10 mouse cellular contexts compared by ENCODE assay signal in the genomic region with DNA sequence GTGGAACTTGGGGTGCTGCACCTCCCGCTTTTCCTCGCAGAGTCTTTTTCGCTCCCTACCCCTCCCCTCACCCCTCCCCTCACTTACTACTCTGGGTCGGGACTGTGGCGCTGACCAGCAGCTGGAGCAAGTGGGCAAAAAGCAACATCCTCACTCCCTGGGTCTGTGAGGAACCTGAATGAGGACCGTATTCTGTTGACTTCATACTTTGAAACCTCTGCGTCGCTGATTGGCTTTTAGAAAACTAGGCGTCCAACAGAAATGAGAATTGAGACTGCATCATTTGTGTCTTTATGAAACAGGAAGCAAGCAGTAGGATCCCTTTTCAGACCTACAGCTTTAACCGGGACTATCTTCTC. TPM values are rescaled to one million over a fixed set of nuclear protein-coding genes. Genes with fewer than 3 reads are reported as not detected.
A peak's percentile ranks its signal among the peaks of the same experiment; 100 is the strongest.
DNase-seq lines count a peak whose midpoint lies in the region; ATAC-seq and TF ChIP-seq lines count a peak whose summit lies in the region.
"Not testable (repeated sequence)": the region's sequence is repeated elsewhere in the genome, so short reads cannot be mapped to it uniquely, and the experiment has no call there.
"Had no signal": no experiment of that assay in that cellular context is flagged by ENCODE, and none has a peak within 500 bp of the region (broad histone marks: within the 10 kb centered on the region; RNA-seq: fewer than 3 reads in every experiment).

No protein-coding gene starts in this region.

- H3K9ac ChIP-seq in forebrain, postnatal 0 days, result 0 out of 2 replicates have a peak overlapping the region, but pooled peaks have one; percentile 37
- H3K9ac ChIP-seq in hindbrain, embryonic 13.5 days, result peak overlapping the region; percentile 65
- H3K9ac ChIP-seq in lung, embryonic 14.5 days, result not testable (repeated sequence)
- H3K9ac ChIP-seq in stomach, embryonic 16.5 days (ENCODE audit: low read length), result peak overlapping the region; percentile 39

- DNase-seq in MEL-GATA-1-ER (ENCODE audit: extremely low read depth, low read depth), result peak; percentile 36
- DNase-seq in forebrain, postnatal 0 days, result peak; percentile 65
- DNase-seq in layer of hippocampus, adult 11-12 months (ENCODE audit: low spot score), result peak; percentile 48
- peak; percentile 58 for DNase-seq in lung, embryonic 14.5 days
- DNase-seq in naive thymus-derived CD4-positive, alpha-beta T cell, adult 2 months (ENCODE audit: low read depth), result peak; percentile 84

- WGBS in forebrain, postnatal 0 days, result 6% methylated on average over 10 of the region's 10 CpGs
- 4% methylated on average over 10 of the region's 10 CpGs for WGBS in hindbrain, embryonic 13.5 days
- WGBS in lung, embryonic 14.5 days, result 2% methylated on average over 10 of the region's 10 CpGs
- WGBS in stomach, embryonic 16.5 days, result 4% methylated on average over 10 of the region's 10 CpGs

- H3K4me2 ChIP-seq in forebrain, postnatal 0 days (ENCODE audit: low read depth), result peak overlapping the region; percentile 85
- H3K4me2 ChIP-seq in hindbrain, embryonic 13.5 days, result peak overlapping the region; percentile 78
- H3K4me2 ChIP-seq in lung, embryonic 14.5 days, result peak overlapping the region; percentile 66
- H3K4me2 ChIP-seq in stomach, embryonic 16.5 days (ENCODE audit: low read depth, low read length), result peak overlapping the region; percentile 81

- not testable (repeated sequence) for H3K9me3 ChIP-seq in forebrain, postnatal 0 days (ENCODE audit: low read length); hindbrain, embryonic 13.5 days; lung, embryonic 14.5 days (ENCODE audit: low read depth, low read length); stomach, embryonic 16.5 days (replicated peaks; ENCODE audit: control insufficient read depth, low read length)

- peak; percentile 82 for ATAC-seq in common myeloid progenitor, adult 5-6 weeks (replicated peaks; ENCODE audit: low read depth, poor library complexity, severe bottlenecking)
- ATAC-seq in forebrain, postnatal 0 days, result peak; percentile 75
- ATAC-seq in hindbrain, embryonic 13.5 days (ENCODE audit: low FRiP score), result peak; percentile 40; the same call in 1 of the 2 replicates
- peak; percentile 18; the same call in 1 of the 2 replicates for ATAC-seq in lung, embryonic 14.5 days (ENCODE audit: insufficient read depth)
- ATAC-seq in stomach, embryonic 16.5 days (ENCODE audit: insufficient read depth, low FRiP score), result not testable (repeated sequence)

- not testable (repeated sequence) for H3K4me1 ChIP-seq in forebrain, postnatal 0 days (ENCODE audit: insufficient read depth); hindbrain, embryonic 13.5 days (replicated peaks); lung, embryonic 14.5 days (ENCODE audit: insufficient read depth); stomach, embryonic 16.5 days (ENCODE audit: control insufficient read depth, insufficient read depth, low read length)

- H3K27me3 ChIP-seq in forebrain, postnatal 0 days (ENCODE audit: insufficient read depth, low read length); lung, embryonic 14.5 days (ENCODE audit: insufficient read depth, low read length); stomach, embryonic 16.5 days (ENCODE audit: control insufficient read depth, insufficient read depth, low read length): not testable (repeated sequence)
- peaks cover 35% of the 10 kb centered on the region for H3K27me3 ChIP-seq in hindbrain, embryonic 13.5 days

- not testable (repeated sequence) for H3K36me3 ChIP-seq in forebrain, postnatal 0 days (ENCODE audit: insufficient read depth); hindbrain, embryonic 13.5 days; lung, embryonic 14.5 days (ENCODE audit: insufficient read depth); stomach, embryonic 16.5 days (ENCODE audit: control insufficient read depth, insufficient read depth, low read length)

- TF ChIP-seq CTCF in forebrain, postnatal 0 days (IDR thresholded peaks at IDR 0.05; ENCODE audit: low read depth); lung, embryonic 14.5 days (IDR thresholded peaks at IDR 0.05; ENCODE audit: low read depth): not testable (repeated sequence)

- H3K4me3 ChIP-seq in forebrain, postnatal 0 days (ENCODE audit: low read depth, low read length), result peak overlapping the region; percentile 34
- H3K4me3 ChIP-seq in hindbrain, embryonic 13.5 days, result peak overlapping the region; percentile 44
- H3K4me3 ChIP-seq in lung, embryonic 14.5 days (ENCODE audit: low read depth, low read length), result peak overlapping the region; percentile 30
- peak overlapping the region; percentile 45 for H3K4me3 ChIP-seq in stomach, embryonic 16.5 days (replicated peaks; ENCODE audit: low read length)

- not testable (repeated sequence) for H3K27ac ChIP-seq in forebrain, postnatal 0 days (ENCODE audit: low read depth, low read length); hindbrain, embryonic 13.5 days; lung, embryonic 14.5 days (ENCODE audit: low read depth); stomach, embryonic 16.5 days (ENCODE audit: low read length)

RNA-seq across cellular contexts. Expression of gene Gm19684, which starts 10.0 kb away (rescaled TPM):
- 0.96 TPM in 1 of 2 replicates, not detected in the other for total RNA-seq in common myeloid progenitor, adult 5-6 weeks (2017)
- total RNA-seq in forebrain, postnatal 0 days (2014; rRNA removed), result not detected in 2 replicates
- not detected in 2 replicates for polyA plus RNA-seq in forebrain, postnatal 0 days (2015; fragmentation: Nextera tagmentation; extraction: Ambion mirVana)
- not detected in 2 replicates for polyA plus RNA-seq in hindbrain, embryonic 13.5 days (2015; fragmentation: Nextera tagmentation; extraction: Ambion mirVana)
- polyA plus RNA-seq in lung, embryonic 14.5 days (2014; fragmentation: Nextera tagmentation; extraction: Ambion mirVana), result not detected in 2 replicates
- not detected in 2 replicates for polyA plus RNA-seq in stomach, embryonic 16.5 days (2015; fragmentation: Nextera tagmentation; extraction: Ambion mirVana)
- total RNA-seq: layer of hippocampus, postnatal 10 days had no signal

RNA-seq across cellular contexts. Expression of gene Gm7030, which starts 17.7 kb away (rescaled TPM):
- not detected in 2 replicates for total RNA-seq in common myeloid progenitor, adult 5-6 weeks (2017)
- not detected in 2 replicates for total RNA-seq in forebrain, postnatal 0 days (2014; rRNA removed)
- not detected in 2 replicates for polyA plus RNA-seq in forebrain, postnatal 0 days (2015; fragmentation: Nextera tagmentation; extraction: Ambion mirVana)
- not detected in 2 replicates for polyA plus RNA-seq in hindbrain, embryonic 13.5 days (2015; fragmentation: Nextera tagmentation; extraction: Ambion mirVana)
- not detected in 2 replicates for polyA plus RNA-seq in lung, embryonic 14.5 days (2014; fragmentation: Nextera tagmentation; extraction: Ambion mirVana)
- polyA plus RNA-seq in stomach, embryonic 16.5 days (2015; fragmentation: Nextera tagmentation; extraction: Ambion mirVana), result 0.34 TPM in 1 of 2 replicates, not detected in the other
- total RNA-seq: layer of hippocampus, postnatal 10 days had no signal
- polyA plus RNA-seq: frontal cortex, adult 2 months had no signal

RNA-seq across cellular contexts. Expression of gene Gm11127, which starts 53.3 kb away (rescaled TPM):
- total RNA-seq in common myeloid progenitor, adult 5-6 weeks (2017), result 0.05 TPM in 1 of 2 replicates, not detected in the other
- 0.15 TPM in 1 of 2 replicates, not detected in the other for total RNA-seq in forebrain, postnatal 0 days (2014; rRNA removed)
- polyA plus RNA-seq in forebrain, postnatal 0 days (2015; fragmentation: Nextera tagmentation; extraction: Ambion mirVana), result not detected in 2 replicates
- not detected in 2 replicates for polyA plus RNA-seq in hindbrain, embryonic 13.5 days (2015; fragmentation: Nextera tagmentation; extraction: Ambion mirVana)
- not detected in 2 replicates for polyA plus RNA-seq in lung, embryonic 14.5 days (2014; fragmentation: Nextera tagmentation; extraction: Ambion mirVana)
- 0.85 and 0.89 TPM in 2 replicates for polyA plus RNA-seq in stomach, embryonic 16.5 days (2015; fragmentation: Nextera tagmentation; extraction: Ambion mirVana)

RNA-seq across cellular contexts. Expression of gene Gm8909, which starts 56.8 kb away (rescaled TPM):
- not detected in 2 replicates for total RNA-seq in common myeloid progenitor, adult 5-6 weeks (2017)
- not detected in 2 replicates for total RNA-seq in forebrain, postnatal 0 days (2014; rRNA removed)
- not detected in 2 replicates for polyA plus RNA-seq in forebrain, postnatal 0 days (2015; fragmentation: Nextera tagmentation; extraction: Ambion mirVana)
- not detected in 2 replicates for polyA plus RNA-seq in hindbrain, embryonic 13.5 days (2015; fragmentation: Nextera tagmentation; extraction: Ambion mirVana)
- polyA plus RNA-seq in lung, embryonic 14.5 days (2014; fragmentation: Nextera tagmentation; extraction: Ambion mirVana), result 44.4 and 51.4 TPM in 2 replicates
- 0.42 and 0.45 TPM in 2 replicates for polyA plus RNA-seq in stomach, embryonic 16.5 days (2015; fragmentation: Nextera tagmentation; extraction: Ambion mirVana)
- total RNA-seq: layer of hippocampus, postnatal 10 days had no signal
- polyA plus RNA-seq: frontal cortex, adult 2 months had no signal
